Mouse (Mus musculus) testis, adult 2 months (tissue): Measurements from ENCODE around the gene Thsd4.

Experiments
- CTCF ChIP-seq: fragments of 200-500 bp; IDR thresholded peaks from 2 replicates; pipeline ENCODE4 v1.5.1; 2012; ENCODE audit warnings: low read depth, mild to moderate bottlenecking, inconsistent platforms, low read length, moderate library complexity; ENCODE audit not compliant: control insufficient read depth, insufficient read depth, insufficient replicate concordance
- POLR2A ChIP-seq: fragments of 200-500 bp; IDR thresholded peaks from 2 replicates; pipeline ENCODE4 v1.6.1; 2012; ENCODE audit warnings: low read depth, mild to moderate bottlenecking, inconsistent platforms, low read length, moderate library complexity; ENCODE audit not compliant: control insufficient read depth

- no peak for TF ChIP-seq CTCF
- TF ChIP-seq POLR2A, result no peak
These were observed 29.4 kb upstream of the Thsd4 start for GRCm38 (mm10) chr9:60551238-60551637.
